Mouse (Mus musculus): Measurements from ENCODE around the gene Asb8. TPM values are rescaled to one million over a fixed set of nuclear protein-coding genes. Genes with fewer than 3 reads are reported as not detected.

The Asb8 gene
- total RNA-seq (2023): 15.4 TPM

GRCm38 (mm10) chr15:98165525-98165924 lies at the start of gene Asb8:
Gene Asb8 (minus strand): TSS chr15:98165625.

GRCm38 (mm10) chr15:98195442-98195841 lies 30.0 kb upstream of the Asb8 start, which contains the start of gene Olfr288:
Gene Olfr288 (minus strand): TSS chr15:98195542.

GRCm38 (mm10) chr15:98166963-98167644 lies 1.7 kb upstream of the Asb8 start, which contains the start of gene Ccdc184:
Gene Ccdc184 (plus strand): TSS chr15:98167158.

GRCm38 (mm10) chr15:98093121-98094011 lies 72.1 kb downstream of the Asb8 start, which contains the start of gene Senp1:
Gene Senp1 (minus strand): TSS chr15:98093744.

GRCm38 (mm10) chr15:98092372-98093120 lies 72.9 kb downstream of the Asb8 start, which contains the start of gene Pfkm:
Gene Pfkm (plus strand): TSS chr15:98092589.

Other genes with a start within 250 kb of the Asb8 start
- gene Tmem106c, start 201.4 kb downstream of the Asb8 start, total RNA-seq (2023): 17.4 TPM
- gene Col2a1, start 160.9 kb downstream of the Asb8 start, total RNA-seq (2023): 0.59 TPM
- gene Pfkm, start 73.0 kb downstream of the Asb8 start, total RNA-seq (2023): 14.6 TPM
- gene Senp1, start 71.9 kb downstream of the Asb8 start, total RNA-seq (2023): 49.2 TPM
- gene Ccdc184, start 1.5 kb upstream of the Asb8 start, total RNA-seq (2023): not detected
- gene Olfr288, start 29.9 kb upstream of the Asb8 start, total RNA-seq (2023): not detected
- gene Gm44579, start 55.4 kb upstream of the Asb8 start, total RNA-seq (2023): not detected
- not detected for gene Olfr287, start 55.4 kb upstream of the Asb8 start, total RNA-seq (2023)
- not detected for gene Olfr286, start 68.8 kb upstream of the Asb8 start, total RNA-seq (2023)
- gene H1fnt, start 91.7 kb upstream of the Asb8 start, total RNA-seq (2023): not detected
- gene Zfp641, start 130.5 kb upstream of the Asb8 start, total RNA-seq (2023): not detected
- gene Olfr285, start 151.7 kb upstream of the Asb8 start, total RNA-seq (2023): not detected
- not detected for gene Olfr284, start 175.4 kb upstream of the Asb8 start, total RNA-seq (2023)
- gene Olfr283, start 215.3 kb upstream of the Asb8 start, total RNA-seq (2023): not detected

Measured in CD4-positive naive resting alpha-beta T cell, adult 57 days (primary cell).